Mouse (Mus musculus): Measurements from ENCODE around the gene Cntnap5a. TPM values are rescaled to one million over a fixed set of nuclear protein-coding genes. Genes with fewer than 3 reads are reported as not detected.

The Cntnap5a gene
- total RNA-seq (2015; ENCODE audit: low replicate concordance) (not detected in 2 replicates), total RNA-seq (2017; ENCODE audit: low replicate concordance) (0.14 TPM in 1 of 2 replicates, not detected in the other)

GRCm38 (mm10) chr1:115684518-115685368, at the start of gene Cntnap5a:
Gene Cntnap5a, plus strand, starts transcription at chr1:115684756.
- ATAC-seq (replicated peaks; ENCODE audit: low FRiP score, poor library complexity, severe bottlenecking), result no peak

GRCm38 (mm10) chr1:115646921-115647320, 37.6 kb upstream of the Cntnap5a start:
- no peak for ATAC-seq (replicated peaks; ENCODE audit: low FRiP score, poor library complexity, severe bottlenecking)

GRCm38 (mm10) chr1:115658343-115659064, 26.1 kb upstream of the Cntnap5a start:
- no peak for ATAC-seq (replicated peaks; ENCODE audit: low FRiP score, poor library complexity, severe bottlenecking)

GRCm38 (mm10) chr1:115686494-115686893, 1.9 kb downstream of the Cntnap5a start:
- ATAC-seq (replicated peaks; ENCODE audit: low FRiP score, poor library complexity, severe bottlenecking), result no peak

GRCm38 (mm10) chr1:115699798-115700197, 15.2 kb downstream of the Cntnap5a start:
- ATAC-seq (replicated peaks; ENCODE audit: low FRiP score, poor library complexity, severe bottlenecking), result no peak

GRCm38 (mm10) chr1:115742556-115742955, 58.0 kb downstream of the Cntnap5a start:
- ATAC-seq (replicated peaks; ENCODE audit: low FRiP score, poor library complexity, severe bottlenecking), result no peak

GRCm38 (mm10) chr1:115745569-115745968, 61.0 kb downstream of the Cntnap5a start:
- ATAC-seq (replicated peaks; ENCODE audit: low FRiP score, poor library complexity, severe bottlenecking), result no peak

GRCm38 (mm10) chr1:115784737-115785136, 100.2 kb downstream of the Cntnap5a start:
- no peak for ATAC-seq (replicated peaks; ENCODE audit: low FRiP score, poor library complexity, severe bottlenecking)

- ATAC-seq (replicated peaks; ENCODE audit: low FRiP score, poor library complexity, severe bottlenecking), result no peak
These were observed 158.0 kb downstream of the Cntnap5a start for GRCm38 (mm10) chr1:115842591-115842990.

- no peak for ATAC-seq (replicated peaks; ENCODE audit: low FRiP score, poor library complexity, severe bottlenecking)
These were observed 163.0 kb downstream of the Cntnap5a start for GRCm38 (mm10) chr1:115847605-115848004.

GRCm38 (mm10) chr1:115852206-115852605, 167.7 kb downstream of the Cntnap5a start:
- ATAC-seq (replicated peaks; ENCODE audit: low FRiP score, poor library complexity, severe bottlenecking), result no peak

- no peak for ATAC-seq (replicated peaks; ENCODE audit: low FRiP score, poor library complexity, severe bottlenecking)
These were observed 233.8 kb downstream of the Cntnap5a start for GRCm38 (mm10) chr1:115918396-115918795.

GRCm38 (mm10) chr1:115925953-115926665, 241.6 kb downstream of the Cntnap5a start:
- ATAC-seq (replicated peaks; ENCODE audit: low FRiP score, poor library complexity, severe bottlenecking), result no peak

- ATAC-seq (replicated peaks; ENCODE audit: low FRiP score, poor library complexity, severe bottlenecking), result no peak
These were observed 247.5 kb downstream of the Cntnap5a start for GRCm38 (mm10) chr1:115932045-115932444.

- ATAC-seq (replicated peaks; ENCODE audit: low FRiP score, poor library complexity, severe bottlenecking), result no peak
These were observed 261.3 kb downstream of the Cntnap5a start for GRCm38 (mm10) chr1:115945892-115946291.

GRCm38 (mm10) chr1:115956528-115956927, 272.0 kb downstream of the Cntnap5a start:
- no peak for ATAC-seq (replicated peaks; ENCODE audit: low FRiP score, poor library complexity, severe bottlenecking)

GRCm38 (mm10) chr1:115964993-115965575, 280.5 kb downstream of the Cntnap5a start:
- ATAC-seq (replicated peaks; ENCODE audit: low FRiP score, poor library complexity, severe bottlenecking), result no peak

GRCm38 (mm10) chr1:115990204-115990603, 305.6 kb downstream of the Cntnap5a start:
- no peak for ATAC-seq (replicated peaks; ENCODE audit: low FRiP score, poor library complexity, severe bottlenecking)

- no peak for ATAC-seq (replicated peaks; ENCODE audit: low FRiP score, poor library complexity, severe bottlenecking)
These were observed 331.2 kb downstream of the Cntnap5a start for GRCm38 (mm10) chr1:116015768-116016167.

- no peak for ATAC-seq (replicated peaks; ENCODE audit: low FRiP score, poor library complexity, severe bottlenecking)
These were observed 345.1 kb downstream of the Cntnap5a start for GRCm38 (mm10) chr1:116029653-116030052.
